Mouse (Mus musculus) stomach, embryonic 15.5 days (tissue): Measurements from ENCODE around the gene Tmem213. TPM values are rescaled to one million over a fixed set of nuclear protein-coding genes. Genes with fewer than 3 reads are reported as not detected.
A peak's percentile ranks its signal among the peaks of the same experiment; 100 is the strongest.

Experiments used
- ATAC-seq: fragments of 200-750 bp; cut with Nextera tagmentation; 2 replicates; pipeline ENCODE4 v1.8.0; 2017; ENCODE audit warnings: low read depth, moderate number of reproducible peaks, moderate TSS enrichment; ENCODE audit not compliant: insufficient read depth, low FRiP score
- H3K27ac ChIP-seq: fragments of 300-500 bp; sonication (generic); 2 replicates; pipeline ENCODE4 v1.5.1; 2015; ENCODE audit warnings: mild to moderate bottlenecking, inconsistent platforms
- H3K27me3 ChIP-seq: fragments of 300-500 bp; sonication (generic); replicated peaks from 2 replicates; pipeline ENCODE4 v1.6.1; 2015; ENCODE audit warnings: inconsistent platforms
- H3K36me3 ChIP-seq: fragments of 300-500 bp; sonication (generic); 2 replicates; pipeline ENCODE4 v1.6.1; 2015; ENCODE audit warnings: inconsistent platforms
- H3K4me1 ChIP-seq: fragments of 300-500 bp; sonication (generic); 2 replicates; pipeline ENCODE4 v1.6.1; 2015; ENCODE audit warnings: inconsistent platforms
- H3K4me2 ChIP-seq: fragments of 300-500 bp; sonication (generic); 2 replicates; pipeline ENCODE4 v1.6.1; 2015; ENCODE audit warnings: mild to moderate bottlenecking, inconsistent platforms
- H3K4me3 ChIP-seq: fragments of 300-500 bp; sonication (generic); replicated peaks from 2 replicates; pipeline ENCODE4 v1.5.1; 2015; ENCODE audit warnings: inconsistent platforms
- H3K9ac ChIP-seq: fragments of 300-500 bp; sonication (generic); 2 replicates; pipeline ENCODE4 v1.6.1; 2015; ENCODE audit warnings: inconsistent platforms
- H3K9me3 ChIP-seq: fragments of 300-500 bp; sonication (generic); 2 replicates; pipeline ENCODE4 v1.6.1; 2016; ENCODE audit warnings: inconsistent platforms
- WGBS: fragments of 180-500 bp; shearing (Covaris S2); methylation state at CpG from one replicate; pipeline ENCODE4 v1.1.7; 2015; 5-methylcytosine and 5-hydroxymethylcytosine counted together
- polyA plus RNA-seq: library from polyadenylated mRNA; unstranded; fragments of >200 nt; fragmentation: Nextera tagmentation; extraction: Ambion mirVana; gene quantifications from 2 replicates; pipeline ENCODE4 v1.2.1, GENCODE M21; 2015

The Tmem213 gene
- polyA plus RNA-seq, 1 experiment from 2014 or later = 1.4 TPM

GRCm38 (mm10) chr6:38087242-38088026, 21.6 kb upstream of the Tmem213 start:
- ATAC-seq = peak; percentile 31; the same call in 1 of the 2 replicates

GRCm38 (mm10) chr6:38092539-38092938, 16.5 kb upstream of the Tmem213 start:
- Histone ChIP-seq H3K36me3 (no peaks in the 10 kb centered on the region; the same call in 1 of the 2 replicates), H3K27ac (no peak overlapping the region), H3K4me3 (no peak overlapping the region), H3K4me2 (no peak overlapping the region), H3K4me1 (no peaks in the 10 kb centered on the region), H3K9me3 (no peaks in the 10 kb centered on the region), H3K27me3 (no peaks in the 10 kb centered on the region), H3K9ac (no peak overlapping the region)
- 88% methylated on average over 8 of the region's 8 CpGs for WGBS
- no peak for ATAC-seq

More at GRCm38 (mm10) chr6:38087242-38088026, 21.6 kb upstream of the Tmem213 start:
- Histone ChIP-seq H3K9me3 (no peaks in the 10 kb centered on the region), H3K4me3 (no peak overlapping the region), H3K27me3 (no peaks in the 10 kb centered on the region), H3K36me3 (no peaks in the 10 kb centered on the region; the same call in 1 of the 2 replicates), H3K4me1 (no peaks in the 10 kb centered on the region), H3K27ac (no peak overlapping the region), H3K9ac (no peak overlapping the region), H3K4me2 (no peak overlapping the region)
- WGBS = 68% methylated on average over 9 of the region's 9 CpGs

GRCm38 (mm10) chr6:38094701-38095100, 14.4 kb upstream of the Tmem213 start:
- no peak overlapping the region for H3K27ac ChIP-seq
- H3K4me3 ChIP-seq = no peak overlapping the region
- no peak overlapping the region for H3K4me2 ChIP-seq
- WGBS = 81% methylated on average over 10 of the region's 10 CpGs
- no peaks in the 10 kb centered on the region; the same call in 1 of the 2 replicates for H3K36me3 ChIP-seq
- ATAC-seq = no peak
- no peaks in the 10 kb centered on the region for H3K27me3 ChIP-seq
- no peaks in the 10 kb centered on the region for H3K4me1 ChIP-seq
- no peaks in the 10 kb centered on the region for H3K9me3 ChIP-seq
- no peak overlapping the region for H3K9ac ChIP-seq

- H3K9ac ChIP-seq = no peak overlapping the region
- H3K27me3 ChIP-seq = no peaks in the 10 kb centered on the region
- H3K36me3 ChIP-seq = no peaks in the 10 kb centered on the region; the same call in 1 of the 2 replicates
- H3K9me3 ChIP-seq = no peaks in the 10 kb centered on the region
- WGBS = 45% methylated on average over 5 of the region's 5 CpGs
- ATAC-seq = peak; percentile 95
- H3K4me2 ChIP-seq = 0 out of 2 replicates have a peak overlapping the region, but pooled peaks have one; percentile 5
- H3K4me3 ChIP-seq = no peak overlapping the region; the same call in 1 of the 2 replicates
- peak overlapping the region; percentile 86 for H3K27ac ChIP-seq
- H3K4me1 ChIP-seq = no peaks in the 10 kb centered on the region
These were observed 12.1 kb upstream of the Tmem213 start for GRCm38 (mm10) chr6:38096961-38097370.

GRCm38 (mm10) chr6:38102216-38102795, 6.7 kb upstream of the Tmem213 start:
- 80% methylated on average over 7 of the region's 7 CpGs for WGBS
- Histone ChIP-seq H3K4me1 (no peaks in the 10 kb centered on the region), H3K9me3 (no peaks in the 10 kb centered on the region), H3K36me3 (no peaks in the 10 kb centered on the region), H3K4me2 (no peak overlapping the region), H3K27me3 (no peaks in the 10 kb centered on the region), H3K9ac (no peak overlapping the region), H3K4me3 (no peak overlapping the region), H3K27ac (no peak overlapping the region)
- ATAC-seq = no peak

GRCm38 (mm10) chr6:38103775-38104174, 5.3 kb upstream of the Tmem213 start:
- Histone ChIP-seq H3K9ac (no peak overlapping the region), H3K4me2 (no peak overlapping the region), H3K36me3 (no peaks in the 10 kb centered on the region), H3K27ac (no peak overlapping the region), H3K27me3 (no peaks in the 10 kb centered on the region), H3K9me3 (no peaks in the 10 kb centered on the region), H3K4me3 (no peak overlapping the region), H3K4me1 (no peaks in the 10 kb centered on the region)
- ATAC-seq = no peak
- WGBS = 52% methylated on average over 6 of the region's 6 CpGs

GRCm38 (mm10) chr6:38105924-38106323, 3.1 kb upstream of the Tmem213 start:
- WGBS = 81% methylated on average over 9 of the region's 9 CpGs
- no peak overlapping the region for H3K4me3 ChIP-seq
- H3K4me2 ChIP-seq = no peak overlapping the region
- no peaks in the 10 kb centered on the region for H3K9me3 ChIP-seq
- no peaks in the 10 kb centered on the region for H3K4me1 ChIP-seq
- no peak for ATAC-seq
- no peak overlapping the region for H3K27ac ChIP-seq
- no peaks in the 10 kb centered on the region for H3K27me3 ChIP-seq
- no peak overlapping the region for H3K9ac ChIP-seq
- no peaks in the 10 kb centered on the region for H3K36me3 ChIP-seq

GRCm38 (mm10) chr6:38108449-38108848, 606 bp upstream of the Tmem213 start:
- no peaks in the 10 kb centered on the region for H3K36me3 ChIP-seq
- no peak for ATAC-seq
- H3K4me2 ChIP-seq = no peak overlapping the region

GRCm38 (mm10) chr6:38109871-38110270, 816 bp downstream of the Tmem213 start:
- 0 out of 2 replicates have a peak, but pooled peaks have one; percentile 27 for ATAC-seq
- 23% methylated on average over 9 of the region's 9 CpGs for WGBS
- H3K4me1 ChIP-seq = no peaks in the 10 kb centered on the region
- H3K36me3 ChIP-seq = no peaks in the 10 kb centered on the region
- H3K27me3 ChIP-seq = no peaks in the 10 kb centered on the region
- no peak overlapping the region for H3K4me3 ChIP-seq
- no peak overlapping the region for H3K4me2 ChIP-seq
- H3K27ac ChIP-seq = no peak overlapping the region
- H3K9me3 ChIP-seq = no peaks in the 10 kb centered on the region
- H3K9ac ChIP-seq = no peak overlapping the region

More at GRCm38 (mm10) chr6:38108449-38108848, 606 bp upstream of the Tmem213 start:
- H3K27ac ChIP-seq = no peak overlapping the region
- WGBS = 87% methylated on average over 5 of the region's 5 CpGs
- H3K4me1 ChIP-seq = no peaks in the 10 kb centered on the region
- no peak overlapping the region for H3K4me3 ChIP-seq
- no peaks in the 10 kb centered on the region for H3K9me3 ChIP-seq
- H3K9ac ChIP-seq = no peak overlapping the region
- no peaks in the 10 kb centered on the region for H3K27me3 ChIP-seq

- no peaks in the 10 kb centered on the region for H3K36me3 ChIP-seq
- H3K27ac ChIP-seq = no peak overlapping the region
- H3K9me3 ChIP-seq = no peaks in the 10 kb centered on the region
- no peak overlapping the region for H3K4me2 ChIP-seq
- ATAC-seq = no peak
- H3K4me1 ChIP-seq = no peaks in the 10 kb centered on the region
- no peak overlapping the region for H3K4me3 ChIP-seq
- WGBS = 69% methylated on average over 9 of the region's 9 CpGs
- H3K27me3 ChIP-seq = no peaks in the 10 kb centered on the region
- no peak overlapping the region for H3K9ac ChIP-seq
These were observed 1.8 kb downstream of the Tmem213 start for GRCm38 (mm10) chr6:38110859-38111258.

GRCm38 (mm10) chr6:38116107-38116770, 7.2 kb downstream of the Tmem213 start:
- no peak overlapping the region for H3K4me2 ChIP-seq
- no peaks in the 10 kb centered on the region for H3K36me3 ChIP-seq
- H3K27me3 ChIP-seq = no peaks in the 10 kb centered on the region
- ATAC-seq = no peak
- no peaks in the 10 kb centered on the region for H3K9me3 ChIP-seq
- H3K9ac ChIP-seq = no peak overlapping the region
- no peaks in the 10 kb centered on the region for H3K4me1 ChIP-seq
- H3K27ac ChIP-seq = no peak overlapping the region
- H3K4me3 ChIP-seq = no peak overlapping the region
- 36% methylated on average over 4 of the region's 4 CpGs for WGBS

GRCm38 (mm10) chr6:38118341-38118740, 9.3 kb downstream of the Tmem213 start:
- Histone ChIP-seq H3K36me3 (no peaks in the 10 kb centered on the region), H3K9ac (no peak overlapping the region), H3K4me3 (no peak overlapping the region), H3K27me3 (no peaks in the 10 kb centered on the region), H3K4me2 (no peak overlapping the region), H3K27ac (no peak overlapping the region), H3K4me1 (no peaks in the 10 kb centered on the region), H3K9me3 (no peaks in the 10 kb centered on the region)
- ATAC-seq = no peak
- WGBS = 89% methylated on average over 6 of the region's 6 CpGs
